27 mouse cellular contexts compared by ENCODE assay signal in genomic region chr3:90369041-90369440, GRCm38 (mm10). TPM values are rescaled to one million over a fixed set of nuclear protein-coding genes. Genes with fewer than 3 reads are reported as not detected.
DNase-seq lines count a peak whose midpoint lies in the region; ATAC-seq and TF ChIP-seq lines count a peak whose summit lies in the region.
"Had no signal": no experiment of that assay in that cellular context is flagged by ENCODE, and none has a peak within 500 bp of the region (broad histone marks: within the 10 kb centered on the region; RNA-seq: fewer than 3 reads in every experiment).

No protein-coding gene starts in this region.

- peak overlapping the region; percentile 36 for H3K27ac ChIP-seq in layer of hippocampus, adult 2 months
- no peak overlapping the region for H3K27ac ChIP-seq in midbrain, embryonic 16.5 days (ENCODE audit: low read length)
- H3K27ac ChIP-seq in midbrain, postnatal 0 days (ENCODE audit: low read depth, low read length) = no peak overlapping the region
- H3K27ac ChIP-seq: embryonic facial prominence, embryonic 12.5 days; hindbrain, embryonic 13.5 days; kidney, embryonic 15.5 days; liver, embryonic 13.5 days; neural tube, embryonic 15.5 days had no signal

- H3K27me3 ChIP-seq in midbrain, embryonic 16.5 days (ENCODE audit: control insufficient read depth, insufficient read depth, low read depth, low read length) = no peaks in the 10 kb centered on the region
- no peaks in the 10 kb centered on the region for H3K27me3 ChIP-seq in midbrain, postnatal 0 days (ENCODE audit: insufficient read depth, low read length)
- H3K27me3 ChIP-seq: embryonic facial prominence, embryonic 12.5 days; heart, embryonic 12.5 days; kidney, embryonic 15.5 days; liver, embryonic 13.5 days; neural tube, embryonic 15.5 days had no signal

- no peak overlapping the region for H3K4me2 ChIP-seq in midbrain, embryonic 16.5 days (ENCODE audit: low read length)
- H3K4me2 ChIP-seq in midbrain, postnatal 0 days (ENCODE audit: low read depth, low read length, poor library complexity, severe bottlenecking) = no peak overlapping the region
- H3K4me2 ChIP-seq: embryonic facial prominence, embryonic 12.5 days; heart, embryonic 12.5 days; hindbrain, embryonic 13.5 days; kidney, embryonic 15.5 days; liver, embryonic 13.5 days; neural tube, embryonic 15.5 days had no signal

- WGBS in midbrain, embryonic 16.5 days = 36% methylated on average over 2 of the region's 2 CpGs
- WGBS in midbrain, postnatal 0 days = 9% methylated on average over 2 of the region's 2 CpGs

- H3K4me3 ChIP-seq in layer of hippocampus, adult 2 months = no peak overlapping the region
- no peak overlapping the region for H3K4me3 ChIP-seq in midbrain, embryonic 16.5 days (ENCODE audit: low read depth, low read length)
- H3K4me3 ChIP-seq in midbrain, postnatal 0 days (ENCODE audit: low read depth, low read length) = no peak overlapping the region
- H3K4me3 ChIP-seq: embryonic facial prominence, embryonic 12.5 days; heart, embryonic 12.5 days; hindbrain, embryonic 13.5 days; kidney, embryonic 15.5 days; liver, embryonic 13.5 days; neural tube, embryonic 15.5 days had no signal

- H3K9ac ChIP-seq in midbrain, embryonic 16.5 days (ENCODE audit: low read depth, low read length) = peak overlapping the region; percentile 7; the same call in 1 of the 2 replicates
- H3K9ac ChIP-seq in midbrain, postnatal 0 days (replicated peaks; ENCODE audit: low read length, poor library complexity, severe bottlenecking) = no peak overlapping the region
- H3K9ac ChIP-seq: embryonic facial prominence, embryonic 12.5 days; forebrain, postnatal 0 days; heart, embryonic 12.5 days; hindbrain, embryonic 13.5 days; kidney, embryonic 15.5 days; liver, embryonic 13.5 days; neural tube, embryonic 15.5 days had no signal

- no peak for DNase-seq in layer of hippocampus, adult 2 months (ENCODE audit: low spot score in 2 of 2)
- no peak for DNase-seq in layer of hippocampus, adult 9-10 months (ENCODE audit: low spot score)
- no peak for DNase-seq in midbrain, postnatal 0 days (ENCODE audit: low spot score)
- DNase-seq in brain, embryonic 14.5 days (ENCODE audit: low read depth) = peak; percentile 37
- peak; percentile 74 for DNase-seq in telencephalon, adult 2 months (ENCODE audit: low read depth, low spot score)
- no peak for DNase-seq in cerebellum, postnatal 10 days
- DNase-seq in testis, postnatal 10 days (ENCODE audit: low spot score) = no peak
- DNase-seq: adrenal gland, postnatal 25 days; cerebellum, adult 11 months; cerebellum, postnatal 14 days; forebrain, postnatal 0 days; gastrocnemius, postnatal 14 days; heart, adult 11 months; heart, postnatal 10 days; kidney, adult 11 months; kidney, postnatal 36 days; layer of hippocampus, adult 9-11 months; liver, embryonic 13.5 days; lung, postnatal 4 days; thymus, adult 2 months; thymus, postnatal 4 days had no signal

- H3K4me1 ChIP-seq in midbrain, embryonic 16.5 days (ENCODE audit: control insufficient read depth, insufficient read depth, low read length) = no peaks in the 10 kb centered on the region
- H3K4me1 ChIP-seq in midbrain, postnatal 0 days (ENCODE audit: insufficient read depth, low read length) = no peaks in the 10 kb centered on the region
- H3K4me1 ChIP-seq: embryonic facial prominence, embryonic 12.5 days; heart, embryonic 12.5 days; kidney, embryonic 15.5 days had no signal

- H3K36me3 ChIP-seq in midbrain, embryonic 16.5 days (ENCODE audit: control insufficient read depth, insufficient read depth, low read length) = no peaks in the 10 kb centered on the region
- H3K36me3 ChIP-seq in midbrain, postnatal 0 days (ENCODE audit: insufficient read depth, low read length) = no peaks in the 10 kb centered on the region
- H3K36me3 ChIP-seq: embryonic facial prominence, embryonic 12.5 days; kidney, embryonic 15.5 days; liver, embryonic 13.5 days; neural tube, embryonic 15.5 days had no signal

- no peak for TF ChIP-seq CTCF in layer of hippocampus, adult 2 months (conservative IDR thresholded peaks at IDR 0.05)
- no peak for TF ChIP-seq CTCF in midbrain, postnatal 0 days (IDR thresholded peaks at IDR 0.05)
- TF ChIP-seq CTCF in brain, embryonic 14.5 days (IDR thresholded peaks at IDR 0.05; ENCODE audit: borderline replicate concordance, extremely low read depth, insufficient read depth, insufficient read length) = no peak

- ATAC-seq in midbrain, embryonic 16.5 days = no peak
- no peak for ATAC-seq in midbrain, postnatal 0 days (ENCODE audit: low FRiP score)
- ATAC-seq: forebrain, postnatal 0 days had no signal

- H3K9me3 ChIP-seq in midbrain, embryonic 16.5 days (replicated peaks; ENCODE audit: control insufficient read depth, low read length, poor library complexity, severe bottlenecking) = no peaks in the 10 kb centered on the region
- no peaks in the 10 kb centered on the region for H3K9me3 ChIP-seq in midbrain, postnatal 0 days (ENCODE audit: low read length)
- H3K9me3 ChIP-seq: embryonic facial prominence, embryonic 12.5 days; heart, embryonic 12.5 days; hindbrain, embryonic 13.5 days; kidney, embryonic 15.5 days; liver, embryonic 13.5 days; neural tube, embryonic 15.5 days had no signal

- TF ChIP-seq POLR2A in brain, embryonic 14.5 days (IDR thresholded peaks at IDR 0.05; ENCODE audit: borderline replicate concordance, extremely low read depth, insufficient read depth, insufficient read length, poor library complexity, severe bottlenecking) = no peak

RNA-seq across cellular contexts. Expression of gene Slc27a3, which starts 20.7 kb away (rescaled TPM):
- 10 to 100 TPM; 15.0 to 17.2 TPM for total RNA-seq in layer of hippocampus, adult 2 months (2021)
- 30.7 and 33.8 TPM in 2 replicates for polyA plus RNA-seq in midbrain, embryonic 16.5 days (2015; fragmentation: Nextera tagmentation; extraction: Ambion mirVana)
- total RNA-seq in midbrain, postnatal 0 days (2014; rRNA removed) = 64.8 and 86.6 TPM in 2 replicates
- polyA plus RNA-seq in midbrain, postnatal 0 days (2015; fragmentation: Nextera tagmentation; extraction: Ambion mirVana) = 30.8 and 31.4 TPM in 2 replicates
- 52.9 and 55.5 TPM in 2 replicates for polyA plus RNA-seq in brain, embryonic 14.5 days (2012; rRNA removed)

Comparison
In these comparisons a context has a peak if more than half of its experiments do, and no peak if none do; other contexts are left out.
1. DNase-seq: peak in brain, embryonic 14.5 days (single experiment) and telencephalon, adult 2 months (single experiment); none in layer of hippocampus, adult 2 months (0 of 2), layer of hippocampus, adult 9-10 months (single experiment), midbrain, postnatal 0 days (single experiment), cerebellum, postnatal 10 days (0 of 2) and testis, postnatal 10 days (single experiment).